Mouse (Mus musculus) right cerebral cortex, adult 2 months (tissue): ENCODE results near the gene Gm11985.
"Not testable (repeated sequence)": the region's sequence is repeated elsewhere in the genome, so short reads cannot be mapped to it uniquely, and the experiment has no call there.

Experiments used
- DNase-seq, 2 experiments: peaks; one replicate each; pipeline ENCODE4 v3.0.0; 2021 to 2022; ENCODE audit warnings: low spot score in 2 of 2

The Gm11985 gene

GRCm38 (mm10) chr11:7188469-7188868 is at the start of gene Gm11985:
Gene Gm11985 (minus strand): TSS chr11:7188569.
- DNase-seq: no peak

GRCm38 (mm10) chr11:7237712-7238111 is 49.3 kb upstream of the Gm11985 start:
- DNase-seq: peak in 1 of 2 experiments; percentile 12

GRCm38 (mm10) chr11:7236751-7237150 is 48.4 kb upstream of the Gm11985 start:
- no peak for DNase-seq

GRCm38 (mm10) chr11:7234981-7235609 is 46.7 kb upstream of the Gm11985 start:
- no peak for DNase-seq

GRCm38 (mm10) chr11:7234436-7234835 is 46.1 kb upstream of the Gm11985 start:
- no peak for DNase-seq

GRCm38 (mm10) chr11:7233333-7233732 is 45.0 kb upstream of the Gm11985 start:
- DNase-seq: no peak

GRCm38 (mm10) chr11:7231958-7232357 is 43.6 kb upstream of the Gm11985 start:
- DNase-seq: no peak

- DNase-seq: no peak
These were observed 41.6 kb upstream of the Gm11985 start for GRCm38 (mm10) chr11:7230000-7230399.

GRCm38 (mm10) chr11:7228107-7228506 is 39.7 kb upstream of the Gm11985 start:
- no peak for DNase-seq

GRCm38 (mm10) chr11:7226810-7227550 is 38.6 kb upstream of the Gm11985 start:
- DNase-seq: no peak

GRCm38 (mm10) chr11:7226200-7226599 is 37.8 kb upstream of the Gm11985 start:
- DNase-seq: peak; percentile 31 to 38

GRCm38 (mm10) chr11:7221826-7222225 is 33.5 kb upstream of the Gm11985 start:
- DNase-seq: not testable (repeated sequence)

GRCm38 (mm10) chr11:7215703-7216102 is 27.3 kb upstream of the Gm11985 start:
- peak; percentile 72 to 74 for DNase-seq

GRCm38 (mm10) chr11:7214761-7215160 is 26.4 kb upstream of the Gm11985 start:
- peak; percentile 73 to 79 for DNase-seq

GRCm38 (mm10) chr11:7214342-7214660 is 25.9 kb upstream of the Gm11985 start:
- no peak for DNase-seq

- peak; percentile 81 to 82 for DNase-seq
These were observed 25.4 kb upstream of the Gm11985 start, which contains the start of gene Igfbp3 for GRCm38 (mm10) chr11:7213501-7214341. Gene Igfbp3 (minus strand): TSS chr11:7213923.

- DNase-seq: no peak
These were observed 24.8 kb upstream of the Gm11985 start for GRCm38 (mm10) chr11:7213161-7213500.

- DNase-seq: no peak
These were observed 23.9 kb upstream of the Gm11985 start for GRCm38 (mm10) chr11:7212126-7212798.

GRCm38 (mm10) chr11:7211211-7211610 is 22.8 kb upstream of the Gm11985 start:
- no peak for DNase-seq

GRCm38 (mm10) chr11:7210343-7210742 is 22.0 kb upstream of the Gm11985 start:
- peak; percentile 80 to 83 for DNase-seq

GRCm38 (mm10) chr11:7203846-7204245 is 15.5 kb upstream of the Gm11985 start:
- DNase-seq: no peak

GRCm38 (mm10) chr11:7202206-7202605 is 13.8 kb upstream of the Gm11985 start:
- no peak for DNase-seq
